Mouse (Mus musculus) kidney, adult 8-10 months (tissue): ENCODE measurements at regions not wholly inside any gene's neighbourhood (a gene's known extent, or its start where the extent isn't known, plus 50 kb on each side); places are given as distances from the start of the nearest gene placed in this dataset.

Source experiments
- DNase-seq, 2 experiments: peaks; one replicate each; pipeline ENCODE4 v3.0.0; 2022

DNA sequence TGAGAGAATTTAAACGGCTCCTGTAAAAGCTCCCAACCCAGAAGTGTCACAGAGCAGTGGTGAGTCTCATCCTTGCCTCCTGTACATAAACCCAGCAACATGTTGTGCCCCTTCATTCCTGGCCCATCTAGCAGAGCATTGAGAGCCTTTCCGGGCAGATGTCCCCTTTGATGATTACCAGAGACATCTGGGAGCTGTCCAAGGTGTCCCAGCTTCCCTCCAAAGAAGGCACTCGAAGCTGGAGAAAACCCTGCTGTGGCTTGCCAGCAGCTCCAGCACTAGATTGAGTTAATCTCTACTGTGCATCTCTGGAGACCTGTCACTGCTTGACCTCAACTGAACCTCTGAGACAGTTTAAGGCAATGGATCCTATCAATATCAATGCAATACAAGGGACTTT, 86.4 kb upstream of the Mycn start:
- DNase-seq: no peak

DNA sequence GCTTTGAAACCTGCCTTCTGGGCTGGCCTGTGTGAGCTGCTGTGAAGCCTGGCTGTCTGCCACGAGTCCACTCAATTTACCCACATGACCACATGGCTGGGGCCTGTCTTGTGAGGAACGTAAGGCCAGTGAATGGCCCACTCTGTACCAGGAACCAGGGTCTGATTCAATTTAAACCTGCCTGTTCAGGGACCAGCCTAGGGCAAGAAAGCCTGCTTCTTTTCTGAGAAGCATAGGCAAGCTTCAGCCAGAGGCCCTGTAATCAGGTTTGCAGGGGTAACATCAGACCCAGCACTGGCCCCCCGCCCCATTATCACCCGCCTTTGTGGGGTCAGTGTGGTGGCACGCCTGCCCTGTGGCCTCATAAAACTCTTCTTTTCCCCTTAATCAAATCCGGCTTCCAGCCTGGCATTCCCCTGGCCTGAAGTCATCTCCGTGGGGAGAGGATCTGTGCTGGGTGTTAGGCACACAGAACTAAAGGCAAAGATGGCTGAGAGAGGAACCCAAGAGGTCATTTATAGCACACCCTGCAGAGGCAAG, 84.4 kb upstream of the Mycn start:
- DNase-seq: peak in 1 of 2 experiments; percentile 8

DNA sequence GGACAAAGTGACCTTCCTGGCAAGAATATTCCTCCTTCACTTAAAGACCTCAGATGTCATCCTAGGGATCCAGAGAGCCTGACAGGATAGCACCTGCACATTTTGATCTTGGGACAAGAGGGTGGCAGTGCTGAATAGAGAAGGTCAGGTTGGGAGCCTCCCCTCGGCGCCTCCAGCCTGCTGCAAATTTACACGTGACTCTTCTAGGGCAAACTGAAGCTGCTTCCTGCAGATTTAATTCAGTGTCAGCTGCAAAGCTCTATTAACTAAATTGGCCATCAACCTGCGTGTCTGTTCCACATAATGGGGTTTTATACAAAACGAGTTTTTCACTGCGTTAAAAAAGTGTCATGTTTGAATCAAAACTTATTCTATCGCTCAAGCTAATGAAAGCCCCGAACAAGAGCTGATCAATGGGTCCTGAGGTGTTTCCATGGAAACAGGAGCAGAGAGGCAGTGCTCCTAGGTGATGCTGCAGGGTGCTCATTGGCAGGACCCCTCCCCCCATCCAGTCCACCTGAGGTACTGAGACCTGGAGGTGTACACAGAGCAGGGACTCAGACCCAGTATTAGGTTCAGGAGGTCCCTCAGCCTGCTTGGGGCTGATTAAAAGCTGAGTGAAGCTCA, 82.6 kb upstream of the Mycn start:
- DNase-seq: no peak

- DNase-seq: no peak
Measured at GRCm38 (mm10) chr12:13011023-13011761, 69.5 kb upstream of the Mycn start.

DNA sequence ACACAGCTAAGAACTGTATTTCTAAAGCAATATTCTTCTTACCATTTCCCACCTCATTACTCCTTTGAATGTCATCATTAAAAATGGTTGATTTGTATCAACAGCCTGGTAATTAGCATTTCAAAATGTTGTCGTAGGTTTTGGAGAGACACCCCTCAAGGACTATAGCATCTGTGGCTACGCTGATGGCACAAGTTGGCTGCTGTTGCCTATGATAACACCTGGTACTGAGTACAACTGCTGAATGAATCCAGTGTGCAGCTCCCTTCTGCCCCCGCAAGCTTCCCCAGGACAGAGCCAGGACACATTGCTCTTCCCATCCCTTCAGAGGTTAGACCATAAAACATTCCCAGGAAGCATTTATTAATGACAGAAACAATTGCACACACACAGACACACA, 68.7 kb upstream of the Mycn start:
- no peak for DNase-seq

- no peak for DNase-seq
Measured at GRCm38 (mm10) chr12:13009470-13009869, 67.8 kb upstream of the Mycn start.

DNA sequence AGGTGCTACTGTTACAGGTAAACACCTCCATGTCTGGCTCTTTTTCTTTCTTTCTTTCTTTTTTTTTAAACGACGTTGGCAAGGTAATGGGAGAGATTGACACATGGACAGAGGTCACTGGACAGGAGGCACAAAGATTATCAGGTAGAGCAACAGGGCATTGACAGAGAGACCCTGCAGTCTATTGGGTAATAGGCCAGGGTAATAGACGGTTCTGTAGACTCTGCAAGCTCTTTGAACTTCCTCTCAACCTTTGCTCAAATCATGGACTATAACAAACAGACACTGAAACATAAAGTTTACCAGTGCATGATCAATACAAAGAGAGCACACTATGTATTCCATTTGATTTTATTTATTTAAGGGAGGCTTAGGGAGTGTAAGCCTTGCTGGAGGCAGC, 61.0 kb upstream of the Mycn start:
- no peak for DNase-seq

- no peak for DNase-seq
Measured at GRCm38 (mm10) chr12:13002069-13002590, 60.4 kb upstream of the Mycn start.

DNA sequence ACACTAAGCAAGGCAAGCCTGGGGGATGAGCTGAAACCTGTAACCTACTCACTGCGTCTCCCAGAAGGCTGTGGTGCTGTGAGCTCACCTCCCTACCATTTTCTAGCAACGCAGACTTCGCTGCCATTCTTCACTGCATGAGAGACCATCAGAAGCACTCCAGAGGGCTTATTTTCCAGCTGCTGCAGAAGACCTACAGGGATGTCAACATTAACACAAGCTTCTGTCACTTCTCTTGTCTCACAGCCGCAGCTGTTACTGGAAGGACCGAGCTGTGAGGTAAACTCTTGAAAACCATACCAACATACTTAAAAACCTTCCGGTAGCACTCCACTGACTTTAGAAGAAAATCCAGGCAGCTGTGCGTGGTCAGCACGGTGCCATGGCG, 54.3 kb upstream of the Mycn start:
- DNase-seq: no peak

- DNase-seq: peak; percentile 44 to 52
Measured at GRCm38 (mm10) chr12:12995061-12995973, 53.6 kb upstream of the Mycn start.

- DNase-seq: no peak
Measured at GRCm38 (mm10) chr12:12993894-12994714, 52.4 kb upstream of the Mycn start.
